Mouse (Mus musculus) testis, adult 2 months (tissue): ENCODE results near the gene Ranbp9.

Source experiments
- CTCF ChIP-seq: fragments of 200-500 bp; IDR thresholded peaks from 2 replicates; pipeline ENCODE4 v1.5.1; 2012; ENCODE audit warnings: low read depth, mild to moderate bottlenecking, inconsistent platforms, low read length, moderate library complexity; ENCODE audit not compliant: control insufficient read depth, insufficient read depth, insufficient replicate concordance
- POLR2A ChIP-seq: fragments of 200-500 bp; IDR thresholded peaks from 2 replicates; pipeline ENCODE4 v1.6.1; 2012; ENCODE audit warnings: low read depth, mild to moderate bottlenecking, inconsistent platforms, low read length, moderate library complexity; ENCODE audit not compliant: control insufficient read depth

GRCm38 (mm10) chr13:43519251-43519650 is 38.2 kb upstream of the Ranbp9 start:
- TF ChIP-seq POLR2A = no peak
- no peak for TF ChIP-seq CTCF
